Mouse (Mus musculus) MEL (cell line): Measurements from ENCODE around the gene Tmtc1. TPM values are rescaled to one million over a fixed set of nuclear protein-coding genes. Genes with fewer than 3 reads are reported as not detected.

Experiments used
- DNase-seq: peaks from one replicate; pipeline ENCODE4 v3.0.0; 2011; ENCODE audit warnings: low read depth, low spot score
- H3K27ac ChIP-seq: 2 replicates; pipeline ENCODE4 v1.5.1; 2012; ENCODE audit warnings: low read depth, mild to moderate bottlenecking, control low read depth, low read length, moderate library complexity; ENCODE audit not compliant: control insufficient read depth
- H3K27me3 ChIP-seq, 2 experiments: fragments of 150-350 bp in 1 of 2; sonication (generic) in 1 of 2; 2 replicates each; pipeline ENCODE4 v1.6.1; 2012; ENCODE audit warnings: low read length in 2 of 2, mild to moderate bottlenecking in 2 of 2, improper control_type of control experiment in 1 of 2, moderate library complexity in 1 of 2; ENCODE audit not compliant: insufficient read depth in 2 of 2, control insufficient read depth in 1 of 2
- H3K36me3 ChIP-seq, 2 experiments: 2 replicates each; pipeline ENCODE4 v1.6.1; 2012 to 2014; ENCODE audit warnings: low read length in 2 of 2, improper control_type of control experiment in 1 of 2, inconsistent platforms in 1 of 2, mild to moderate bottlenecking in 1 of 2; ENCODE audit not compliant: insufficient read depth in 2 of 2, control insufficient read depth in 1 of 2
- H3K4me1 ChIP-seq, 2 experiments: fragments of 150-350 bp in 1 of 2; sonication (generic) in 1 of 2; 2 replicates each; pipeline ENCODE4 v1.6.1; 2012; ENCODE audit warnings: low read length in 2 of 2, improper control_type of control experiment in 1 of 2, mild to moderate bottlenecking in 1 of 2; ENCODE audit not compliant: insufficient read depth in 2 of 2, control insufficient read depth in 1 of 2
- H3K4me3 ChIP-seq, 2 experiments: fragments of 150-350 bp in 1 of 2; sonication (generic) in 1 of 2; 2 replicates each; pipeline ENCODE4 v1.5.1; 2012; ENCODE audit warnings: low read depth in 2 of 2, low read length in 2 of 2, mild to moderate bottlenecking in 2 of 2, moderate library complexity in 2 of 2, control low read depth in 1 of 2, improper control_type of control experiment in 1 of 2; ENCODE audit not compliant: control insufficient read depth in 1 of 2, insufficient read depth in 1 of 2
- H3K79me2 ChIP-seq: 2 replicates; pipeline ENCODE4 v1.6.1; 2012; ENCODE audit warnings: mild to moderate bottlenecking, low read length, moderate library complexity; ENCODE audit not compliant: control insufficient read depth, poor library complexity, insufficient read depth
- H3K9ac ChIP-seq: 2 replicates; pipeline ENCODE4 v1.6.1; 2012; ENCODE audit warnings: low read depth, mild to moderate bottlenecking, control low read depth, low read length, moderate library complexity; ENCODE audit not compliant: control insufficient read depth, poor library complexity, severe bottlenecking
- H3K9me3 ChIP-seq: fragments of 150-350 bp; sonication (generic); replicated peaks from 2 replicates; pipeline ENCODE4 v1.6.1; 2012; ENCODE audit warnings: mild to moderate bottlenecking, low read length, improper control_type of control experiment, moderate library complexity; ENCODE audit not compliant: insufficient read depth
- BHLHE40 ChIP-seq: IDR thresholded peaks from 2 replicates; pipeline ENCODE4 v1.6.1; 2012; ENCODE audit warnings: low read depth, mild to moderate bottlenecking, inconsistent platforms, low read length, improper control_type of control experiment, borderline replicate concordance
- CHD1 ChIP-seq: IDR thresholded peaks from 2 replicates; pipeline ENCODE4 v1.6.1; 2012; ENCODE audit warnings: low read depth, mild to moderate bottlenecking, inconsistent platforms, low read length, improper control_type of control experiment
- CTCF ChIP-seq, 3 experiments: IDR thresholded peaks in 2 of 3; conservative IDR thresholded peaks in 1 of 3; 2 replicates each; pipeline ENCODE4 v1.5.1; 2011 to 2012; ENCODE audit warnings: low read length in 3 of 3, low read depth in 2 of 3, mild to moderate bottlenecking in 2 of 3, improper control_type of control experiment in 1 of 3, inconsistent platforms in 1 of 3, mixed read lengths in 1 of 3, moderate library complexity in 1 of 3; ENCODE audit not compliant: control insufficient read depth in 1 of 3, insufficient read depth in 1 of 3, poor library complexity in 1 of 3, severe bottlenecking in 1 of 3
- EP300 ChIP-seq, 2 experiments: IDR thresholded peaks; 2 replicates each; pipeline ENCODE4 v1.6.1; 2011; ENCODE audit warnings: improper control_type of control experiment in 2 of 2, low read length in 2 of 2, low read depth in 1 of 2, mild to moderate bottlenecking in 1 of 2
- ETS1 ChIP-seq: IDR thresholded peaks from 2 replicates; pipeline ENCODE4 v1.6.1; 2012; ENCODE audit warnings: low read depth, mild to moderate bottlenecking, inconsistent platforms, low read length, improper control_type of control experiment, moderate library complexity
- GABPA ChIP-seq: IDR thresholded peaks from 2 replicates; pipeline ENCODE4 v1.6.1; 2012; ENCODE audit warnings: low read depth, mild to moderate bottlenecking, inconsistent platforms, low read length, improper control_type of control experiment, moderate library complexity
- GATA1 ChIP-seq: IDR thresholded peaks from 2 replicates; pipeline ENCODE4 v1.6.1; 2011; ENCODE audit warnings: low read depth, low read length, improper control_type of control experiment
- HCFC1 ChIP-seq: IDR thresholded peaks from 2 replicates; pipeline ENCODE4 v1.6.1; 2012; ENCODE audit warnings: low read depth, mild to moderate bottlenecking, inconsistent platforms, low read length, improper control_type of control experiment, moderate library complexity
- JUND ChIP-seq: IDR thresholded peaks from 2 replicates; pipeline ENCODE4 v1.6.1; 2011; ENCODE audit warnings: low read depth, mild to moderate bottlenecking, improper control_type of control experiment, low read length
- KAT2A ChIP-seq: conservative IDR thresholded peaks from 2 replicates; pipeline ENCODE4 v1.6.1; 2012; ENCODE audit warnings: low read depth, low read length, improper control_type of control experiment, inconsistent platforms
- MAFK ChIP-seq: IDR thresholded peaks from 2 replicates; pipeline ENCODE4 v1.6.1; 2011; ENCODE audit warnings: low read depth, mild to moderate bottlenecking, low read length, improper control_type of control experiment, borderline replicate concordance
- MAX ChIP-seq: IDR thresholded peaks from 2 replicates; pipeline ENCODE4 v1.6.1; 2011; ENCODE audit warnings: low read length, improper control_type of control experiment
- MXI1 ChIP-seq: IDR thresholded peaks from 2 replicates; pipeline ENCODE4 v1.6.1; 2011; ENCODE audit warnings: mild to moderate bottlenecking, low read depth, low read length, improper control_type of control experiment
- NELFE ChIP-seq: IDR thresholded peaks from 2 replicates; pipeline ENCODE4 v1.6.1; 2011; ENCODE audit warnings: low read depth, low read length, improper control_type of control experiment
- NRF1 ChIP-seq: IDR thresholded peaks from 2 replicates; pipeline ENCODE4 v1.6.1; 2014; ENCODE audit warnings: low read depth, mild to moderate bottlenecking, inconsistent platforms, low read length, improper control_type of control experiment, moderate library complexity; ENCODE audit not compliant: poor library complexity, insufficient read depth, severe bottlenecking
- POLR2AphosphoS2 ChIP-seq: IDR thresholded peaks from 2 replicates; pipeline ENCODE4 v1.6.1; 2011; ENCODE audit warnings: low read length, improper control_type of control experiment
- RCOR1 ChIP-seq: IDR thresholded peaks from 2 replicates; pipeline ENCODE4 v1.6.1; 2012; ENCODE audit warnings: low read depth, mild to moderate bottlenecking, inconsistent platforms, low read length, improper control_type of control experiment
- SIN3A ChIP-seq: IDR thresholded peaks from 2 replicates; pipeline ENCODE4 v1.6.1; 2012; ENCODE audit warnings: low read length, improper control_type of control experiment, inconsistent platforms
- SMC3 ChIP-seq: IDR thresholded peaks from 2 replicates; pipeline ENCODE4 v1.6.1; 2011; ENCODE audit warnings: low read depth, low read length, improper control_type of control experiment
- TBP ChIP-seq: IDR thresholded peaks from 2 replicates; pipeline ENCODE4 v1.8.0; 2011; ENCODE audit warnings: low read depth, low read length, improper control_type of control experiment
- TCF12 ChIP-seq: IDR thresholded peaks from 2 replicates; pipeline ENCODE4 v1.6.1; 2014; ENCODE audit warnings: low read depth, mild to moderate bottlenecking, inconsistent platforms, low read length, improper control_type of control experiment, moderate library complexity
- USF2 ChIP-seq, 2 experiments: IDR thresholded peaks; 2 replicates each; pipeline ENCODE4 v1.6.1; 2011 to 2012; ENCODE audit warnings: improper control_type of control experiment in 2 of 2, low read length in 2 of 2, borderline replicate concordance in 1 of 2, inconsistent platforms in 1 of 2, low read depth in 1 of 2, mild to moderate bottlenecking in 1 of 2; ENCODE audit not compliant: insufficient read depth in 1 of 2
- ZC3H11A ChIP-seq: IDR thresholded peaks from 2 replicates; pipeline ENCODE4 v1.6.1; 2012; ENCODE audit warnings: low read depth, mild to moderate bottlenecking, inconsistent platforms, low read length, improper control_type of control experiment
- ZNF384 ChIP-seq: IDR thresholded peaks from 2 replicates; pipeline ENCODE4 v1.6.1; 2012; ENCODE audit warnings: low read depth, mild to moderate bottlenecking, inconsistent platforms, low read length, improper control_type of control experiment
- polyA plus RNA-seq, 2 experiments: library from polyadenylated mRNA; stranded (reverse) in 1 of 2; unstranded in 1 of 2; fragments of >175 nt in 1 of 2; fragments of >200 nt in 1 of 2; gene quantifications; 2 replicates each; pipeline versions ENCODE4 v1.2.1 to v1.2.4; 2012; ENCODE audit warnings: low replicate concordance in 2 of 2, low read depth in 1 of 2; ENCODE audit not compliant: insufficient read length in 2 of 2, insufficient read depth in 1 of 2, missing spikeins in 1 of 2
- total RNA-seq: library from RNA; depleted of rRNA; stranded (reverse); fragments of 300-350 nt; gene quantifications from 2 replicates; pipeline ENCODE4 v1.2.3, GENCODE M21; 2012

The Tmtc1 gene
- total and polyA plus RNA-seq, 3 experiments, result 0.03 TPM; not detected in 2

- no peaks in the 10 kb centered on the region for H3K79me2 ChIP-seq
- H3K4me1 ChIP-seq, result no peaks in the 10 kb centered on the region
- no peaks in the 10 kb centered on the region for H3K36me3 ChIP-seq
- TF ChIP-seq CTCF (IDR thresholded peaks at IDR 0.05 in 2 of 3, conservative IDR thresholded peaks at IDR 0.05 in 1 of 3; ENCODE audit: control insufficient read depth in 1 of 3, insufficient read depth in 1 of 3, low read depth in 2 of 3, low read length in 3 of 3, poor library complexity in 1 of 3, severe bottlenecking in 1 of 3), result no peak
- no peaks in the 10 kb centered on the region for H3K9me3 ChIP-seq
- no peak for DNase-seq
- H3K27ac ChIP-seq, result no peak overlapping the region
- no peak overlapping the region for H3K4me3 ChIP-seq
- no peaks in the 10 kb centered on the region for H3K27me3 ChIP-seq
- H3K9ac ChIP-seq, result no peak overlapping the region
Observed at GRCm38 (mm10) chr6:148391286-148391685, 52.9 kb downstream of the Tmtc1 start.

- TF ChIP-seq GATA1 (no peak), GABPA (no peak), KAT2A (no peak), ETS1 (no peak), BHLHE40 (no peak), SMC3 (no peak), NELFE (no peak), CHD1 (no peak), USF2 (IDR thresholded peaks at IDR 0.05; ENCODE audit: borderline replicate concordance in 1 of 2, insufficient read depth in 1 of 2, low read depth in 1 of 2, low read length in 2 of 2) (no peak), MXI1 (no peak), ZC3H11A (no peak), EP300 (IDR thresholded peaks at IDR 0.05; ENCODE audit: low read depth in 1 of 2, low read length in 2 of 2) (no peak), MAX (no peak)
- Histone ChIP-seq H3K4me1 (no peaks in the 10 kb centered on the region), H3K36me3 (no peaks in the 10 kb centered on the region), H3K9ac (no peak overlapping the region), H3K4me3 (no peak overlapping the region), H3K27ac (no peak overlapping the region), H3K9me3 (no peaks in the 10 kb centered on the region), H3K79me2 (no peaks in the 10 kb centered on the region), H3K27me3 (no peaks in the 10 kb centered on the region)
- no peak for DNase-seq
Observed at GRCm38 (mm10) chr6:148390630-148391276, 53.4 kb downstream of the Tmtc1 start.

- DNase-seq, result no peak
- Histone ChIP-seq H3K27me3 (no peaks in the 10 kb centered on the region), H3K9me3 (no peaks in the 10 kb centered on the region), H3K4me1 (no peaks in the 10 kb centered on the region), H3K79me2 (no peaks in the 10 kb centered on the region), H3K9ac (no peak overlapping the region), H3K27ac (no peak overlapping the region), H3K36me3 (no peaks in the 10 kb centered on the region), H3K4me3 (no peak overlapping the region)
- TF ChIP-seq BHLHE40 (no peak), ZC3H11A (no peak), TCF12 (no peak), SIN3A (no peak), ZNF384 (no peak), NRF1 (no peak), KAT2A (no peak), SMC3 (no peak), JUND (no peak), MXI1 (no peak), MAFK (no peak), HCFC1 (no peak), RCOR1 (no peak), POLR2AphosphoS2 (no peak), TBP (no peak)
Observed at GRCm38 (mm10) chr6:148387990-148388389, 56.2 kb downstream of the Tmtc1 start.
